Comparison of ENCODE assay signal across 11 mouse cellular contexts in the genomic region with DNA sequence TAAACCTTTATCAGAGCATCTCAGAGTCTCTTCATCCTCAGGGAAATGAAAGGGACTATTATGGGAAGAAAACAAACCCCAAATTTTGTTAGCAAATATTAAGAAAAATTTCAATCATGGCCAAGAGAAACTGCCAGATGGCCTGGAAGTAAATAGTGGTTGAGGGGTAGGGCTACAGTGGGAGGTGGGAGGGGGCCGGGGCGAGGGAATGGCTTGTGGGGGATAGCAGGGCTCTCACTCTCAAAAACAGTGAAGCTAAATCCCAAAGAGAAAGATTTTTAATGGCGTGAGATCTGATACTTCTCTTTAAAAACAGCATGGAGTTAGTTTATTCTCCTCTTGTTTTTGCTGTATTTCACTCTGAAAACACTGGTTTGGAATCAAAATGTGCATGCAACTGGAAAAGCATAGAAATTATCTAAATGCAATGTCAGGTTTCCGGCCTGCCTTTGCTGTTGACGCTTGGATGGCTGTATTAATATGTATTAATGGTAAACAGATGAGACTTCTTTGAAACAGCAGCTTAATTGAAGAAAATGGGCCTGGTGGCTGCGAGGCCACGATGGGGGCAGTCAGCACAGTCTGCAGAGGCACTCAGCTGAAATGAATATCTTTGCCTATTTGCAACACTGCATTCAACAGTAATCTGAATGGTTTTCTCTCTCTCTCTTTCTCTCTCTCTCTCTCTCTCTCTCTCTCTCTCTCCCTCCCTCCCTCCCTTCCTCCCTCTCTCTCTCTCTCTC.
DNase-seq lines count a peak whose midpoint lies in the region; ATAC-seq and TF ChIP-seq lines count a peak whose summit lies in the region.
"Had no signal": no experiment of that assay in that cellular context is flagged by ENCODE, and none has a peak within 500 bp of the region (broad histone marks: within the 10 kb centered on the region; RNA-seq: fewer than 3 reads in every experiment).

No protein-coding gene starts in this region.

- peak; percentile 54; the same call in 1 of the 2 replicates for ATAC-seq in neural tube, embryonic 14.5 days (ENCODE audit: low read depth)
- no peak for ATAC-seq in neural tube, embryonic 15.5 days (ENCODE audit: low FRiP score)
- peak; percentile 72 for ATAC-seq in forebrain, embryonic 15.5 days (replicated peaks)
- ATAC-seq in hindbrain, postnatal 0 days, result no peak
- ATAC-seq in kidney, embryonic 16.5 days (ENCODE audit: low FRiP score, low TSS enrichment), result no peak
- ATAC-seq: lung, postnatal 0 days had no signal

- no peak overlapping the region for H3K4me3 ChIP-seq in neural tube, embryonic 14.5 days (ENCODE audit: low read depth, low read length)
- no peak overlapping the region for H3K4me3 ChIP-seq in neural tube, embryonic 15.5 days (replicated peaks)
- no peak overlapping the region for H3K4me3 ChIP-seq in forebrain, embryonic 15.5 days
- H3K4me3 ChIP-seq in hindbrain, postnatal 0 days (ENCODE audit: low read length), result no peak overlapping the region
- H3K4me3 ChIP-seq in kidney, embryonic 16.5 days (ENCODE audit: low read length), result no peak overlapping the region
- H3K4me3 ChIP-seq: heart, embryonic 13.5 days had no signal

- no peak for TF ChIP-seq CTCF in hindbrain, postnatal 0 days (IDR thresholded peaks at IDR 0.05; ENCODE audit: low read depth)

- no peaks in the 10 kb centered on the region for H3K9me3 ChIP-seq in neural tube, embryonic 14.5 days (ENCODE audit: control insufficient read depth, low read length)
- no peaks in the 10 kb centered on the region for H3K9me3 ChIP-seq in neural tube, embryonic 15.5 days (replicated peaks)
- H3K9me3 ChIP-seq in forebrain, embryonic 15.5 days, result no peaks in the 10 kb centered on the region
- no peaks in the 10 kb centered on the region for H3K9me3 ChIP-seq in hindbrain, postnatal 0 days (ENCODE audit: low read length)
- H3K9me3 ChIP-seq in kidney, embryonic 16.5 days (ENCODE audit: low read length), result no peaks in the 10 kb centered on the region

- H3K27ac ChIP-seq in neural tube, embryonic 14.5 days (ENCODE audit: low read depth, low read length), result no peak overlapping the region
- no peak overlapping the region for H3K27ac ChIP-seq in neural tube, embryonic 15.5 days (replicated peaks)
- H3K27ac ChIP-seq in forebrain, embryonic 15.5 days (replicated peaks), result peak overlapping the region; percentile 63
- no peak overlapping the region for H3K27ac ChIP-seq in hindbrain, postnatal 0 days
- no peak overlapping the region for H3K27ac ChIP-seq in kidney, embryonic 16.5 days (ENCODE audit: low read length)
- H3K27ac ChIP-seq: heart, embryonic 13.5 days had no signal

- intact Hi-C loops in heart, postnatal 36 days (cut with DNase I), result no loop called here
- intact Hi-C loops in gastrocnemius, postnatal 36 days (cut with DNase I), result no loop called here

- no peaks in the 10 kb centered on the region; the same call in 1 of the 2 replicates for H3K4me1 ChIP-seq in neural tube, embryonic 14.5 days (ENCODE audit: control insufficient read depth, insufficient read depth, low read length)
- H3K4me1 ChIP-seq in neural tube, embryonic 15.5 days, result peaks cover 5% of the 10 kb centered on the region; the same call in 1 of the 2 replicates
- peaks cover 15% of the 10 kb centered on the region for H3K4me1 ChIP-seq in forebrain, embryonic 15.5 days
- 0 out of 2 replicates have a peak, but pooled peaks cover 3% of the 10 kb centered on the region for H3K4me1 ChIP-seq in hindbrain, postnatal 0 days (ENCODE audit: insufficient read depth, low read length)
- no peaks in the 10 kb centered on the region for H3K4me1 ChIP-seq in kidney, embryonic 16.5 days (ENCODE audit: insufficient read depth, low read length)

- peak; percentile 2 for DNase-seq in hindbrain, postnatal 0 days (ENCODE audit: low spot score)
- peak; percentile 49 for DNase-seq in retina, embryonic 14.5 days (ENCODE audit: low spot score)
- DNase-seq in heart, postnatal 36 days, result no peak
- DNase-seq in gastrocnemius, postnatal 36 days, result no peak
- DNase-seq: adrenal gland, adult 2 months had no signal

- no peaks in the 10 kb centered on the region for H3K27me3 ChIP-seq in neural tube, embryonic 14.5 days (ENCODE audit: control insufficient read depth, insufficient read depth, low read length)
- H3K27me3 ChIP-seq in neural tube, embryonic 15.5 days (replicated peaks), result no peaks in the 10 kb centered on the region
- no peaks in the 10 kb centered on the region for H3K27me3 ChIP-seq in forebrain, embryonic 15.5 days
- no peaks in the 10 kb centered on the region for H3K27me3 ChIP-seq in hindbrain, postnatal 0 days (ENCODE audit: insufficient read depth, low read length)
- no peaks in the 10 kb centered on the region for H3K27me3 ChIP-seq in kidney, embryonic 16.5 days (ENCODE audit: insufficient read depth, low read length)
- H3K27me3 ChIP-seq: heart, embryonic 13.5 days had no signal

- no peak overlapping the region for H3K4me2 ChIP-seq in neural tube, embryonic 14.5 days (ENCODE audit: low read depth, low read length)
- no peak overlapping the region for H3K4me2 ChIP-seq in neural tube, embryonic 15.5 days
- H3K4me2 ChIP-seq in forebrain, embryonic 15.5 days (replicated peaks), result no peak overlapping the region
- no peak overlapping the region for H3K4me2 ChIP-seq in hindbrain, postnatal 0 days (ENCODE audit: low read depth, low read length)
- no peak overlapping the region for H3K4me2 ChIP-seq in kidney, embryonic 16.5 days (replicated peaks; ENCODE audit: low read depth, low read length)
- H3K4me2 ChIP-seq: heart, embryonic 13.5 days had no signal

- no peaks in the 10 kb centered on the region for H3K36me3 ChIP-seq in neural tube, embryonic 14.5 days (ENCODE audit: control insufficient read depth, insufficient read depth, low read length)
- no peaks in the 10 kb centered on the region for H3K36me3 ChIP-seq in neural tube, embryonic 15.5 days
- H3K36me3 ChIP-seq in forebrain, embryonic 15.5 days, result no peaks in the 10 kb centered on the region
- H3K36me3 ChIP-seq in hindbrain, postnatal 0 days (ENCODE audit: insufficient read depth, low read length), result no peaks in the 10 kb centered on the region
- no peaks in the 10 kb centered on the region for H3K36me3 ChIP-seq in kidney, embryonic 16.5 days (ENCODE audit: insufficient read depth, low read length)
- H3K36me3 ChIP-seq: heart, embryonic 13.5 days had no signal

- WGBS in neural tube, embryonic 14.5 days, result 49% methylated on average over 7 of the region's 7 CpGs
- WGBS in neural tube, embryonic 15.5 days, result 43% methylated on average over 7 of the region's 7 CpGs
- WGBS in forebrain, embryonic 15.5 days, result 20% methylated on average over 7 of the region's 7 CpGs
- 40% methylated on average over 7 of the region's 7 CpGs for WGBS in hindbrain, postnatal 0 days
- WGBS in kidney, embryonic 16.5 days, result 52% methylated on average over 7 of the region's 7 CpGs

- no peak overlapping the region for H3K9ac ChIP-seq in neural tube, embryonic 14.5 days (replicated peaks; ENCODE audit: low read depth, low read length)
- H3K9ac ChIP-seq in neural tube, embryonic 15.5 days (replicated peaks), result no peak overlapping the region
- no peak overlapping the region for H3K9ac ChIP-seq in forebrain, embryonic 15.5 days (replicated peaks)
- no peak overlapping the region for H3K9ac ChIP-seq in hindbrain, postnatal 0 days (replicated peaks; ENCODE audit: low read length)
- no peak overlapping the region for H3K9ac ChIP-seq in kidney, embryonic 16.5 days (replicated peaks; ENCODE audit: low read length)
- H3K9ac ChIP-seq: heart, embryonic 13.5 days had no signal

Comparison
In these comparisons a context has a peak if more than half of its experiments do, and no peak if none do; other contexts are left out.
1. ATAC-seq: peak in neural tube, embryonic 14.5 days (single experiment) and forebrain, embryonic 15.5 days (single experiment); none in neural tube, embryonic 15.5 days (single experiment), hindbrain, postnatal 0 days (single experiment) and kidney, embryonic 16.5 days (single experiment).
2. DNase-seq: peak in hindbrain, postnatal 0 days (single experiment) and retina, embryonic 14.5 days (single experiment); none in heart, postnatal 36 days (0 of 2) and gastrocnemius, postnatal 36 days (0 of 2).